Mouse (Mus musculus) inflammation-experienced regulatory T-cells, adult 6 months (primary cell): ENCODE data around the gene Rab39. TPM values are rescaled to one million over a fixed set of nuclear protein-coding genes. Genes with fewer than 3 reads are reported as not detected.

ENCODE experiments used
- ATAC-seq: one replicate; pipeline ENCODE4 v1.8.0; 2017
- polyA plus RNA-seq, 3 experiments: library from polyadenylated mRNA; unstranded; fragments of 100-300 nt; shearing (Covaris generic); gene quantifications; one replicate each; pipeline ENCODE4 v1.2.1; 2017

Gene Rab39
- polyA plus RNA-seq, result not detected

DNA sequence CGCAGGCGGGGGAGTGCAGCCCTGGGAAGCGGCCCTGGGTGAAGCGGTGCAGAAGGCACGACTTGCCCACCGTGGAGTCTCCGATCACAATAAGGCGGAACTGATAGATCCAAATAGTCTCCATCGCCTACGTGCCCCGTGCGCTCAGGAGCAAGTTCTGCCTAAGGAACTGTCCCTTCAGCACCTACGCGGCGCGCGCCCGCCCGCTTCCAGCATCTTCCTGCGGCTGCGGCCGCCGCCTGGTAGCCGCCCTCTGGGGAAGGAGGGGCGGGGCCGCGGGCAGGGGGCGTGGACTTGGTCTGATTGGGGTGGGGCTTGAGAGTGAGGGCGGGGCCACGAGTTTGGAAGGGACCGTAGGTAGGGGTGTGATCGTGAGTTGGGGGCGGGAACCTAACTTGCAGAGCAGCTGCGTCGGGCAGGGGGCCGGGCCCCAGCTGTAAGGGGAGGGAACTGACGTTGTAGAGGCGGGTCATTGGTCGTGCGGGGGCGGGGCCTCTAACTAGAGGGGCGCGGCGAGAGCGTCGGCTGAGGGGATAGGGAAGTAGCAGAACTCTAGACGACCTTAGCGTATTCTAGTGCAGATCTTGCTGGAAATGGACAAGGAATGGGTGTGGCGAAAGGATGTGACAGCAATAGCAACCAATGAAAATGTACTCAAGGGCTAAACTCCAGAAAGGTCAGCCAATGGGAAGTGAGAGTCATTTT, at the start of gene Rab39:
Gene Rab39, minus strand, starts transcription at position 241 of the 705 bp plus-strand sequence.
- no peak for ATAC-seq

DNA sequence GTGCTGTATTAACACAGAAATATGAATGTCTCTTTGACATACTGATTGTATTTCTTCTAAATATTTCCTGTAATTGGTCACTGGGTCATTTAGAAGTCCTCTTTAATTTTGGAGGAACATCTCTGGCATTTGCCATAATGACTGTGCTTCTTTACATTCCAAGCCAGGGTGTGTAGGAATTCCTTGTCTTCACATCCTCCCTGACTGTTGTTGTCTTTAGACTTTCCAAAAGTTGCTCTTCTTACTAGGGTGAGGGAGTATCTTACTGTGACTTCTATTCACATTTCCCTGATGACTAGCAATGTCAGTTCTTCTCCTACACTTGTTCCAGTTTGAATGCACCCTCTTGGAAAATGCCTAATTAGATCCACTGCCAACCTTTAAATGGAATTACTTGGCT, 48.8 kb upstream of the Rab39 start:
- ATAC-seq, result no peak

DNA sequence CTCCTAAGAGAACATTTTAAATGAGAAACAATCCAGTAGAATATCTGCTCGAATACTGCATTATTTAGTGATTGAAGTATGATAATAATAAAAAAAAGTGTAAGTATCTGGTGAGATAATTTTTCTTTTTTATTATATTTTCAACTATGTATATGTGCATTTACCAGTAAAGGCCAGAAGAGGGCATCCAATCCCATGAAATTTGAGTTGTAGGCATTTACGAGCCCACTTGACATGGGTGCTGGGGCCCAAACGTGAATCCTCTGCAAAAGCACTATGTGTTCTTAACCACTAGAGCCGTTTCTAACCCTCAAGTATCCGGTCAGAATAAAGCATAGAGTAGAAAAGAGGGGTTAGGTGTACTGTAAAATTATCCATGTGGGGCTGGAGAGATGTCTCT, 44.9 kb upstream of the Rab39 start:
- peak; percentile 35 for ATAC-seq

DNA sequence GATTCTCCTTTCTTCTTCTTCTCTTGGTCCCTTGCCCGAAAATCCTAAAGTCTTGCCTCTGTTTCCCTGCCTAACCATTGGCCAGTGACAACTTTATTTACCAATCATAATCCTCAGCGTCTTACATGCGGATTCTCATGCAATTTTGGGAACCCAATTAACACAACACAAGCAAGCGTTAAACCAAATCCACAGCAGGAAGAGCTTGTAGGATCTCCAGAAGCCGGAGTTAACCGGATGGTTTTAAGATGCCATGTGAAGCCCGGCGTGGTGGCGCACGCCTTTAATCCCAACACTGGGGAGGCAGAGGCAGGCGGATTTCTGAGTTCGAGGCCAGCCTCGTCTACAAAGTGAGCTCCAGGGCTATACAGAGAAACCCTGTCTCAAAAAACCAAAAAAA, 44.4 kb upstream of the Rab39 start:
- no peak for ATAC-seq

DNA sequence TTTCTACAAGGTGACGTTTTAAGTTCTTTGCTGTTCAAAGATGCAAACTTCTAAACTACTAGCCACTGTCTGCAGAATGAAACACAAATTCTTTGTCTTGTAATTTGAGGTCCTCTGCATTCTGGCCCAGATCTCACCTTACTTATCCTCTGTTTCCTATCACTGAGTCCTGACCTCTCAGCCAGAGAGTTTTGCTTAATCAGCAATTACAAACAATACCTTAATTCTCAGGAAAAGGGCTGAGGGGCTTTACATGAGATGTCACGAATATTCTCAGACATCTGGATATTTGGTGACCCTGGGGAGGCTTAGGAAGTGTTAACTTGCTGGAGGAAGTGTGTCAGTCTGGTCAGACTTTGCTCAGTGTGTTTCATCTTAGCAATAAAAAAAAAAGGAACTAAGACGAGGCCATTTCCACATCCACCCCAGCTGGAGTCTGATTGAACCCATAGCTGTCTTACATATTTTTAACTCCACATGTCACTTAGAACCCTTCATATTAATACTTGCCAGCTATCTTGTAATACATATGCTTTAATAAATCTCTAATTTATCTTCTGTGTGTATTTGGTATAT, 34.9 kb upstream of the Rab39 start:
- no peak for ATAC-seq

DNA sequence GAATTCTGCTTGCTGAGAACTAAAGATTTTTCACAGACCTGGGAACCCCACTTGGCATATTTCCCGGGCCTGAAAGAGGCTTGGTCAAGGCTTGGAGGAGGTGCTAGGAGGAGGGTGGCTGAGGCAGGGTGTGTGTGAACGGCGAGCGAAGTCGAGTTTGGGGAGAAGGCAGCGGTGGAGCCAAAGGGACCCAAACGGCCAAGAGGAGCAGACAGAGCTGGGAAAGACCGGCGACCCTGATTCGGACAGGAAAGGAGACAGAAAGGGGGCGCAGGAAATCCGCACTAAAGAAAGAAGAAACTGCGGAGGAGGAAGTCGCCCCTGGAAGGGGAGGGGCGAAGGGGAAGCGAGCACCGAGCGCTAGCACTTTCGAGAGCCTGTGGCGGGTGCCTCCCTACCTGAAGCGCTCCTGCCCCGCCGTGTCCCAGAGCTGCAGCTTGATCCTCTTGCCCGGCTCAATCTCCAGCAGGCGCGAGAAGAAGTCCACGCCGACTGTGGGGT, 491 bp downstream of the Rab39 start:
- no peak for ATAC-seq

DNA sequence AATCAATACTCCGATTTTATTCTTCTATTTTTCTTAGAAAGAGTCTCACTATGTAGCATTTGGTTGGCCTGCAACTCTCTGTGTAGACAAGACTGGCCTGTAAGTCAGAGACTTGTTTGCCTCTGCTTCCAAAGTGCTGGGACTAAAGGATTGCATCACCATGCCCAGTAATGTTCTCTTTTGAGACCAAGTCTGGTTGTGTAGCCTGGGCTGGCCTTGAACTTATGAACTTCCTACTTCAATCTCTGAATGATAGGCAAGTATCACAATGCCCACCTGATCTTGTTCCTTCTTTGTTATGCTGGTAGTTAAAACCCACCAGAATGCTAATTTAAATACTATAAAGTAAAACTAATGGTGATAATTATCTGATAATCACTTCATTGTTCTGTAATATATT, 3.0 kb downstream of the Rab39 start:
- ATAC-seq, result no peak

DNA sequence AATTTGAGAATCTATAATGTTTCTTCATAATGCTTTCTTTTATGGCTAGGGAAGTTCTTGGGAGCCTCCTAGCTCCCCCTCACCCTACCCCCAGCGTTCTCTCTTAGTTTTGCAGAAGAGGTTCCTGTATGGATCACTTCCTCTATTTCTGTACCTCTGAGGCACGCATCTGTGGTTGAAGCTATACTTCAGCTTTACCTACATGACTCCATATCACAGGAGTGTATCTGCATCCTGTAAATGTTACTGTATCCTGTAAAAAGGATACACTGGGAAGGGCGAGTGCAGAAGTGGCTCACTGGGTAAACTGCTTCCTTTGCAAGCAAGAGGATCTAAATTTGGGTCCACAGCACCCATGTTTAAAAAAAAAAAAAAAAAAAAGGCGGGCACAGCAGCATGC, 5.5 kb downstream of the Rab39 start:
- ATAC-seq, result no peak

DNA sequence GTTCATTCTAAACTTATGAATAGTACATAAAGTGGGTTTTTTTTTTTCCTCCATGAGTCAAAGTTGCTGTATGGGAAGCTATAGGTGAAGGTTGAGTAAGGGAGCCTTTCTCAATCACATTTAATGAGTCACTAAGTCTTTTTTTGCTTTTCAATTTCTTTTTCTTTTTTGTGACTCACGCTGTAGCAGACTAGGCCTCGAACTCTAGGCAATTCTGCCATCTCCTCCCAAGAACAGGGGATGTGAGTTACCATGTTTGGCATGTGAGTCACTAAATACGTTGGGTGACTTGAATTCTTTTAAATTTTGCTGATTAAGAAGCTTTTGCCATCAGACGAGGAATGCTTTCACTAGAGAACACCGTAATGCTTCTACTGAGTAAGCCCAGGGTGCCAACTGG, 10.2 kb downstream of the Rab39 start:
- no peak for ATAC-seq

DNA sequence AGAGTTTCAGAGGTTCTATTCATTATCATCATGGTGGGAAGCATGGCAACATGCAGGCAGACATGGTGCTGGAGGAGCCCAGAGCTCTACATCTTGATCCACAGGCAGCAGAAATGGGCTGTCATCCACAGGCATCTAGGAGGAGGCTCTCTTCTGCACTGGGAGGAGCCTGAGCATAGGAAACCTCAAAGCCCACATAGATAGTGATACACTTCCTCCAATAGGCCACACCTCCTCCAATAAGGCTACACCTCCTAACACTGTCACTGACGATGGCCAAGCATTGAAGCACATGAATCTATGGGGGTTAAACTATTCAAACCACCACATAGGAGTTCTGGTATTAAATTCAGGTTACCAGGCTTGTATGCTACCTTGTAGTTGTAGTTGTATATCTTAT, 12.3 kb downstream of the Rab39 start:
- no peak for ATAC-seq

DNA sequence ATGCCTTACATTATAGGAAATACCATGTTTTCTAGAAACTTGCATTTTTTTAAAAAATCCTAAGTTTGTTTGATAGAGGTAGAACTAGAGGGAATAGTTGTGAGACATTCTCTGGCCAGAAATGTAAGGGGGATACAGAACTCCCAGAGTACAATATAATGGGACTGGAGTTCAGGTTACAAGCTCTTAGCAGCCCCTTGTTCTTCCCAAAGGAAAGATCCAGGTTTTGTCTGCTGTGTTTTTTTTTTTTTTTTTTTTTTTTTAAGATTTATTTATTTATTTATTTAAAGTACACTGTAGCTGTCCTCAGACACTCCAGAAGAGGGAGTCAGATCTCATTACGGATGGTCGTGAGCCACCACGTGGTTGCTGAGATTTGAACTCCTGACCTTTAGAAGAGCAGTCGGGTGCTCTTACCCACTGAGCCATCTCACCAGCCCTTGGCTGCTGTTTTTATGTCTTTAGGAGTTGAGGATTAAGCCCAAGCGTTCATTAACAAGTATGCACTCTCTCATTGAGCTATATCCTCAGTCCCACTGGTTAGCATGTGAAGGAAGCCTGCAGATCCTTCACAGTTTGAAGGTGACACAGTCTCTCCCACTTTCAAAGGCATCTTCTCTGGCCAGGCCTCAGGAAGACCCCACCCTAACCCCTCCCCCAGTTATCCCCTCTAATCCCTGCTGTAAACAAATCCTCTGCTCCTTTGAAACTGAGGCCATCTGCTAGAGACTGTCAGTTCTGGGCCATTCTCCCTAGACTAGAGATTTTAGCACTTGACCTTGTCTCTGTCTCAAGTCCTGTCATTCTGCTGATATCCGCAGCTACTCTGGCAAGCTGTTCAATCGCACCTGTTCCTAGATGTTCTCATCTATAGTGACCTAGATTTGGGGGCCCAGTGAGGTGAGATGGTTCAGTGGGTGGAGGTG, 14.0 kb downstream of the Rab39 start:
- no peak for ATAC-seq

DNA sequence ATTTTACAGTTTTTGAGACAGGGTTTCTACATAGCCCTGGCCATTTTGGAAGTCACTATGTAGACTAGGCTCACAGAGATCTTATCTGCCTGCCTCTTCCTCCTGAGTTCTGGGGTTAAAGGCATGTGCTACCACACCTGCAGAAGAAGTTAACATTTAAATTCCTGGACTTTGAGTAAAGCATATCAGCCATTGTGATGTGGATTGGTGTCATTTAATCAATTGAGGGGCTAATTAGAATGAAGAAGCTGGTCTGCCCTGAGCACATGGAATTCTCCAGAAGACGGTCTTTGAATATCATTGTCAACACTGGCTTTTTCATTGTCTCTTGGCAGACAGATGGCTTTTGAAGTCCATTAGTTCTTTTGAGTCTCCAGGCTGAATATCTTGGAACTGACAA, 25.2 kb downstream of the Rab39 start:
- no peak for ATAC-seq

DNA sequence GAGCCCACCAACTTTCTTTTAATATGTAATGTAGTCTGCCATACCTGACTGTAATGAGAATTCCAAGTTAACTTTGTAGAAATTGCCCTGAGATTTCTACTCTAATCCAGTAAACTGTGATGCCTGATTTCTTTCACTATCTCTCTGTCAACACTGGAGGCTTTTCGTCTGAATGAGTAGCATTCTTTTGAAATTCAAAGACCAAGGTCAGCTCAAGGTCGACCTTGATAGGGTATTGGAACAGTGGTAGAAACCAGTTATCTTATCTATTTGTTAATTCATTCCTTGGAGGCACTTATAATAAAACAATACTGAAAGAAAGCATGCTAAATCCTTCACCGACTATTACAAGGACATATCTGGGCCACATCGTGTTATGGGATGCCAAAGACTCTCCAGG, 29.1 kb downstream of the Rab39 start:
- ATAC-seq, result no peak

DNA sequence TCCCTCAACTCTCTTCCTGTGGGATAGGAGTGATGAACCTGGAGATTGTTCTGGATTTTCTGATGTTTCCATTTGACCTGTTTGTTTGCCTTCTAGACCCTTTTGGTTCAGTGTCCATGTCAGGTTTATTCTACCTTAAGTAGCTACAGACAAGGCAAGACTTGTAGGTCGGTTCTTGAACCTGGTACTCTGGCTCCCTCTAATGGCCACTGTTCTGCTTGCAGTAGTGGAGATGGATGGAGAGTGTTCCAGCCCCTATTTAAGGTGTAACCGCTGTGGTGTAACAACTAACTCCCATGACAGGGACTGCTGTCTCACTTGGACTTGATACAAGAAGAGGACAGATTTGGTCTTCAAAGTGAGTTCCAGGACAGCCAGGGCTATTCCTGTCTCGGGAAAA, 32.5 kb downstream of the Rab39 start:
- peak; percentile 98 for ATAC-seq

DNA sequence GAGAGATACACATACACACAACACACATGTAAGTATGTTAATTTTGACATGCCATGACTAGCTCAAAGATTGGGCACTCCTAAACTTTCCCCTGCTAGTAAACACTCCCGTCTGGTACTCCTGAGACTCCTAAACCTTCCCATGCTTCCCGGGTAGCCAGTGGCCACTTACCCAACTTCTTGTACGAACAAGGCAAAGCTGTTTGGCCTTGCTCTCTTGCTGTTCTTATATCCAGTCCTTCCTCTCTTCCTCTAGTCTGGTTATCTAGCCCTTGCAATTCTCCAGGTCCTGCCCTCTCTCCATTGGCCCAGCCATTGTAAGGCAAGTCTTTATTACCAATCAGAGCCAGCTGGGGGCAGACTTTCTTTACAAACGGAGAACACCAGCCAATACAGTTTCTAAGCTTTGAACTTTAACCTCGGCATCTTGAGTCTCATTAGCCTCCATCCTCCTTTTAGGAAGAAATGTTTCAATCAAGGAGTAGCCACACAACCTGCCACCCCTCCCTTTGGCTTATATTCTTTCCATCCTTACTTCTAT, 36.3 kb downstream of the Rab39 start, which contains the start of gene Cul5:
Gene Cul5, minus strand, starts transcription at position 335 of the 540 bp plus-strand sequence.
- no peak for ATAC-seq

DNA sequence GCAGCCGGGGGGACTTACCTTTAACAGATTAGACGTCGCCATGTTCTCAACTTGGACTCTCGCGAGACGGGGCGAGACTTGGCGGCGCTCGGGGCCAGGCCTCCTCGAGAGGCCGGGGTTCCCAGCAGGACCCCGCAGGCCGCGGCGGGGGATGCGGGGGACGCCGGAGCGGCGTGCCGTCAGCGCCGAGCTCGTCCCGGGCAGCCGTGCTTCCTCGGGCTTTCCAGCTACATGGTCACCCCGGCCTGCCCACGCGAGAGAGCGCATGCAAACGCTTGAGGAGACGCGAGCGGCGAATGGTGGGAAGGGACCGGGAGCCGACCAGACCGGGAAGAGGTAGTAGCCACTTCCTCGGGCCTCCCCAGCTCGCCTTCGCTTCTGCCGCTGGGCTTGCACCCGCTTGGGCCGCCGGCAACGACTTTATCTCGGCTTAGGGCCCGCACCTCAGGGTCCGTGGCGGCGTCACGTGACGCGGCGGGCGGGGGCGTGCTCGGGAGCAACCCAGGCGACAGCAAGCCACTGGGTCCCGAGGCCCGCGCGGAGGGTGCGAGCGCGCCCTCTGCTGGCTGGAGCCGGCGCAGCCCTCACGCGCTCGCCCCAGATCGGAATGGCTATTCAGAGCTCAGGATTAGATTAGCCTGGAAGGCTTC, 38.9 kb downstream of the Rab39 start:
- ATAC-seq, result peak; percentile 94

DNA sequence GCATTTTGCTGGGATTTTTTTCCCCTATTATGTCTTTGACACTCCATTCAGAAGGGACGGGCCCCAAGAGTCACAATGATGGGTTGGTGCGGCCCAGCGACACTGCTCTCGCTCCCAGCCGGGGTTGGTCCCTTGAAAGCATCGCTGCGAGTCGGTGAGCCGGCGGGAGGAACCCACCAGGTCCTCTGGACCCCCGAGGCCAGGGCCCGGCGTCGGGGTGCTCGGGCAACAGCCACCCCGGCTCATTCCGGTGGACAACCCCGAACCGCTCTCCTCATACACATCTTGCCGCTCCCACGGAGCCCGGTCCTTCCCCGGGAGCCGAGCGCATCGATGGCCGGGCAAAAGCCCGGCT, 39.4 kb downstream of the Rab39 start:
- ATAC-seq, result peak; percentile 18

DNA sequence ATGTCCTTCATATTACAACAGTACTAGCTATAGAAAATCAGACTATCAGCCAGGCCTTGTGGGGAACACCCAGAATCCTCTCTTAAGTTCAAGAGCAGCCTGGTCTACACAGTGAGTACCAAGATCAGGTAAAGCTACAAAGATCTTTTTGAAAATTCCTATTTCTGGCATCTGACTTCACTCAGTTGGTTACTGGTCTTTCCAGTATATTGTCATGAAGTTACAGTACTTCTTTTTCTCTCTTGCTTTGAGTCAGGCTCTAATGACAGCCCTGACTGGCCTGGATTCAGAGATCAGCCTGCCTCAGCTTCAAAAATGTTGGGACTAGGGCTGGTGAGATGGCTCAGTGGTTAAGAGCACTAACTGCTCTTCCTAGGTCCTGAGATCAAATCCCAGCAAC, 40.6 kb downstream of the Rab39 start:
- no peak for ATAC-seq

DNA sequence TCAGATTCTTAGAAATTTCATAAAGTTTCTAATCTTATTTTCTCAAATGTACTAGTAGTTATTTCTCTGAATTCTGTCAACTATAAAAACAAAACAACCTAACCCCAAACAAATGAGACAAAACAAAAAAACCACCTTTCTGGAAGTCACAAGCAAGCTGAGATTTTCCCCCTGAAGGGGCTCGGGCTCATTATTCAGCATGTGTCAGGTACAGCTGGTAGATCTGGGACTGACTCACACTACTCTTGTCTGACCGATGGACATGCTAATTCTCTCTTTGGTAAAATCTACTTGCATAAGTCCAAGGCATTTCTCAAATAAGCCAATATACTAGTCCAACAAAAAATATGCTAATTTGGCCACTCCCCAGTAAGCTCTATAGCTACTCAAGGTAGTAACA, 41.2 kb downstream of the Rab39 start:
- ATAC-seq, result no peak

DNA sequence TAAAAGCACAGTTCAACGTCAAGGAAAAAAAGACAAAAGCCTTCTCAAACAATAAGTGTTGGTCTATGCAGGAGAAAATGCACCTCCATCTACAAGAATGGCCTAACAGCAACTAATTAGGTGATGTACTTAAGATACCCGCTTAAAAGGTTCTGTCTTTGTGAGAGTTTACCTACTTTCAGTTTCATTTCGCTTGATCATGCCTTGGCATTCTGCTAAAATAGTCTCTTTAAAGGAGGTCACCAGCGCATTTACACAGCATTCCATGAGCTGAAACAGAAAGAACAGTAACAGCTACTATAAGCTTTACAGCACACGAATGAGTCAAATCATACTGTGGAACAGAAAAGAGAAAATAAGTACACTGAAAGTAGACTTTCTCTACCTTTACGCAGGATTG, 71.2 kb downstream of the Rab39 start:
- peak; percentile 83 for ATAC-seq
